Mouse (Mus musculus) c-Kit-positive CD71-negative TER-119-negative erythroid progenitor cells, embryonic 14.5 days (primary cell): ENCODE results near the gene Tbc1d10a.
A peak's percentile ranks its signal among the peaks of the same experiment; 100 is the strongest.

Experiments used
- DNase-seq: peaks from one replicate; pipeline ENCODE4 v3.0.0-alpha.2; 2013; ENCODE audit warnings: low read depth

Gene Tbc1d10a

GRCm38 (mm10) chr11:4216248-4217000 lies 29.8 kb downstream of the Tbc1d10a start:
- DNase-seq, result no peak

GRCm38 (mm10) chr11:4217914-4218629 lies 31.5 kb downstream of the Tbc1d10a start, which contains the start of gene Castor1:
Gene Castor1 (plus strand): TSS chr11:4218225.
- peak; percentile 76 for DNase-seq

- no peak for DNase-seq
These were observed 32.0 kb downstream of the Tbc1d10a start for GRCm38 (mm10) chr11:4218637-4219036.

DNA sequence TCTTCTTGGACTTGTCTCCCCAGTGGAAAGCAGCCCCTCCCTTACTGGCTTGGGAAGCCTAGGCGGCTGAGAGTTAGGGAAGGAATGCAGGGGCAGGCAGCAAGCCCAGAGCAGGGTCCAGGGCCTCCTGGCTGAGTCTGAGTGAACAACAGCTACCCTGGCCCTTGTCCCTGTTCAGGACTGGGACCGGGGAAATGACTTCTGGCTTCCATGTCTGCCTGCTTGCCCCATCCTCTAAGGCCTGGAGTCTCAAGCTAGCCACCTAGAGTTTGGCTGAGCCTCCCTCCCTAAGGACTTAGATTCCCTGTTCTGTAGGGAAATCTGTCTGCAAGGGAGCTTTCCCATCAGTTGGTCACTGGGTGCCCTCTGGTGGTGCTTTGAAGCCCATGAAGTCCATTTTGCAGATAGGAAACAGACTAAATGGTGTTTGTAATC lies 32.7 kb downstream of the Tbc1d10a start:
- DNase-seq, result no peak

DNA sequence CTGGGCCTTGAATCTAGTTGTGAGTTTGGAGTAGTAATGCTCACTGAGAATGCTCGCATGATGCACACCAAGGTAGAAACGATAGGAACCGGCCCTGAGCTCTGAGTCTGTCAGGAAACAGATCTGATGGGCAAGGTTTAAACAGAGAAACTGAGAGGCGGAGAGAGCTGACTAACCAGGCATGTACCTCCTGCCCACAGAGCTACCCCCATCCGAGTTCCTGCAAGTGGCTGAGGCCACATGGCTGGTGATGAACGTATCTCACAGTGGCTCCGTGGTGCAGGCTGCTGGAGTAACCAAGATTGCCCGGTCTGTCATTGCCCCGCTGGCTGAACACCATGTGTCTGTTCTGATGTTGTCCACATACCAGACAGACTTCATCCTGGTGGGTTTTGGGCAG lies 33.3 kb downstream of the Tbc1d10a start:
- DNase-seq, result no peak

- peak; percentile 73 for DNase-seq
These were observed 34.1 kb downstream of the Tbc1d10a start for GRCm38 (mm10) chr11:4220443-4221400.

GRCm38 (mm10) chr11:4222046-4222950 lies 35.7 kb downstream of the Tbc1d10a start:
- DNase-seq, result no peak

GRCm38 (mm10) chr11:4223393-4224188 lies 37.0 kb downstream of the Tbc1d10a start:
- DNase-seq, result no peak

DNA sequence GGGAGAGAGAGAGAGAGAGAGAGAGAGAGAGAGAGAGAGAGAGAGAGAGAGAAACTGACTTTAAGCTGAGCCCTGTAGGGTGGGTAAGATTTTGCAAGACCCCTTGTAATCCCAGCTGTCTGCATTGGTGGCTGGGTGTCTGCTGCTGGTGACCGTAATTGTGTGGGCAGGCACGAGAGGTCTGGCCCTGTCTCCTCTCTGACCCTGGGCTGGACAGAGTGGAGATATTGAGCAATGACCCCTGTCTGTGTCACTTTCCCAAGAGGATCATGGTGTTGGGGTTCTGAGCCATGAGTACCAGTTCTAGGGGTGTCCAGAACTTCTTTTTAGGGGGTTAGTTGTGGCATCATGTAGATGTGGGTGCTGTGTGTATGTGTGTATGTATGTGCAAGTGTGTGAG lies 37.6 kb downstream of the Tbc1d10a start:
- no peak for DNase-seq

- DNase-seq, result no peak
These were observed 40.2 kb downstream of the Tbc1d10a start for GRCm38 (mm10) chr11:4226569-4227325.

GRCm38 (mm10) chr11:4228463-4228862 lies 41.9 kb downstream of the Tbc1d10a start:
- DNase-seq, result no peak

DNA sequence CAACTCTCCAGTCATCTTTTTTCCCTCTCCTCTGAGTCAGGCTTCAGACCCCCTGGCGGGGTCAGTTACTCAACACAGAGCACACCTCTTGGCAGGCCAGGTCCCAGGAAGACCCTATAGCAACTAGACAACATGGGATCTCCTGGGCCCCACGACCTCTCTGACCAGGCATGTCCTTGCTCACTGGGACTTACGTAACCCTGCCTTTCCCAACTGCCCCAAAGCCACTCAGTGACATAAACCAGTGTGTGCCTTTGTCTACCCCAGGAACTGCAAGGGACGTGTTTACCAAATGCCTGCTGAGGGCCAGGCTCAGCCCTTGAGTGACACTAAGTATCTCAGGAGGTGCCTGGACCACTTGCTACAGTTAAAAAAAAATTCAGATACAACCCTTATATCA lies 43.3 kb downstream of the Tbc1d10a start:
- no peak for DNase-seq

GRCm38 (mm10) chr11:4231435-4231834 lies 44.8 kb downstream of the Tbc1d10a start:
- DNase-seq, result no peak

GRCm38 (mm10) chr11:4232644-4233043 lies 46.1 kb downstream of the Tbc1d10a start:
- DNase-seq, result peak; percentile 66

- DNase-seq, result no peak
These were observed 48.6 kb downstream of the Tbc1d10a start for GRCm38 (mm10) chr11:4235052-4235655.

GRCm38 (mm10) chr11:4235665-4236545 lies 49.3 kb downstream of the Tbc1d10a start, which contains the start of gene Osm:
Gene Osm (plus strand): TSS chr11:4236420.
- DNase-seq, result no peak

- DNase-seq, result no peak
These were observed 50.0 kb downstream of the Tbc1d10a start for GRCm38 (mm10) chr11:4236546-4237067.
